Comparison of ENCODE assay signal across 8 mouse cellular contexts in genomic region chr3:96328730-96329387, GRCm38 (mm10). TPM values are rescaled to one million over a fixed set of nuclear protein-coding genes. Genes with fewer than 3 reads are reported as not detected.
DNase-seq lines count a peak whose midpoint lies in the region; ATAC-seq lines count a peak whose summit lies in the region.

No protein-coding gene starts in this region.

- no peak for ATAC-seq in forebrain, embryonic 12.5 days (ENCODE audit: low FRiP score)
- ATAC-seq in forebrain, embryonic 16.5 days, result no peak
- no peak for ATAC-seq in midbrain, embryonic 11.5 days (ENCODE audit: low FRiP score)
- ATAC-seq in midbrain, embryonic 15.5 days (replicated peaks), result no peak
- no peak for ATAC-seq in intestine, embryonic 15.5 days
- ATAC-seq in stomach, embryonic 15.5 days (ENCODE audit: insufficient read depth, low FRiP score, low read depth), result no peak

- H3K27ac ChIP-seq in forebrain, embryonic 12.5 days, result no peak overlapping the region
- no peak overlapping the region for H3K27ac ChIP-seq in forebrain, embryonic 16.5 days (ENCODE audit: low read length)
- no peak overlapping the region for H3K27ac ChIP-seq in midbrain, embryonic 11.5 days (ENCODE audit: low read depth, low read length)
- no peak overlapping the region for H3K27ac ChIP-seq in midbrain, embryonic 15.5 days
- no peak overlapping the region for H3K27ac ChIP-seq in intestine, embryonic 15.5 days
- H3K27ac ChIP-seq in stomach, embryonic 15.5 days, result no peak overlapping the region

- peaks cover 87% of the 10 kb centered on the region for H3K27me3 ChIP-seq in forebrain, embryonic 12.5 days
- peaks cover 73% of the 10 kb centered on the region for H3K27me3 ChIP-seq in forebrain, embryonic 16.5 days (replicated peaks; ENCODE audit: control insufficient read depth, insufficient read depth, low read length)
- H3K27me3 ChIP-seq in midbrain, embryonic 11.5 days (ENCODE audit: control insufficient read depth, insufficient read depth, low read length), result peaks cover 46% of the 10 kb centered on the region
- peaks cover 85% of the 10 kb centered on the region for H3K27me3 ChIP-seq in midbrain, embryonic 15.5 days (replicated peaks)
- H3K27me3 ChIP-seq in intestine, embryonic 15.5 days (replicated peaks), result peaks cover 58% of the 10 kb centered on the region
- peaks cover 64% of the 10 kb centered on the region for H3K27me3 ChIP-seq in stomach, embryonic 15.5 days (replicated peaks)

- no peaks in the 10 kb centered on the region for H3K36me3 ChIP-seq in forebrain, embryonic 12.5 days (replicated peaks)
- H3K36me3 ChIP-seq in forebrain, embryonic 16.5 days (ENCODE audit: control insufficient read depth, insufficient read depth), result no peaks in the 10 kb centered on the region
- H3K36me3 ChIP-seq in midbrain, embryonic 11.5 days (ENCODE audit: control insufficient read depth, insufficient read depth, low read length), result no peaks in the 10 kb centered on the region
- no peaks in the 10 kb centered on the region for H3K36me3 ChIP-seq in midbrain, embryonic 15.5 days (replicated peaks)
- H3K36me3 ChIP-seq in intestine, embryonic 15.5 days, result no peaks in the 10 kb centered on the region
- no peaks in the 10 kb centered on the region for H3K36me3 ChIP-seq in stomach, embryonic 15.5 days

- peak; percentile 91 for DNase-seq in midbrain, embryonic 11.5 days (ENCODE audit: low spot score, missing footprints)
- DNase-seq in T-cell, adult 2 months (ENCODE audit: low spot score), result no peak
- no peak for DNase-seq in adrenal gland, adult (ENCODE audit: inconsistent age in 2 of 2, low spot score in 1 of 2)

- H3K4me2 ChIP-seq in forebrain, embryonic 12.5 days, result peak overlapping the region; percentile 67
- no peak overlapping the region for H3K4me2 ChIP-seq in forebrain, embryonic 16.5 days (ENCODE audit: low read length)
- peak overlapping the region; percentile 57; the same call in 1 of the 2 replicates for H3K4me2 ChIP-seq in midbrain, embryonic 11.5 days
- no peak overlapping the region for H3K4me2 ChIP-seq in midbrain, embryonic 15.5 days
- peak overlapping the region; percentile 60 for H3K4me2 ChIP-seq in intestine, embryonic 15.5 days (replicated peaks)
- peak overlapping the region; percentile 59; the same call in 1 of the 2 replicates for H3K4me2 ChIP-seq in stomach, embryonic 15.5 days

- H3K4me1 ChIP-seq in forebrain, embryonic 12.5 days, result peaks cover 9% of the 10 kb centered on the region
- peaks cover 4% of the 10 kb centered on the region; the same call in 1 of the 2 replicates for H3K4me1 ChIP-seq in forebrain, embryonic 16.5 days (replicated peaks; ENCODE audit: control insufficient read depth, insufficient read depth, low read length)
- H3K4me1 ChIP-seq in midbrain, embryonic 11.5 days (ENCODE audit: control insufficient read depth, insufficient read depth, low read length), result peaks cover 9% of the 10 kb centered on the region
- 0 out of 2 replicates have a peak, but pooled peaks cover 2% of the 10 kb centered on the region for H3K4me1 ChIP-seq in midbrain, embryonic 15.5 days
- H3K4me1 ChIP-seq in intestine, embryonic 15.5 days (replicated peaks), result no peaks in the 10 kb centered on the region; the same call in 1 of the 2 replicates
- 0 out of 2 replicates have a peak, but pooled peaks cover 2% of the 10 kb centered on the region for H3K4me1 ChIP-seq in stomach, embryonic 15.5 days

- 17% methylated on average over 15 of the region's 15 CpGs for WGBS in forebrain, embryonic 12.5 days
- WGBS in forebrain, embryonic 16.5 days, result 16% methylated on average over 15 of the region's 15 CpGs
- 14% methylated on average over 15 of the region's 15 CpGs for WGBS in midbrain, embryonic 11.5 days
- WGBS in midbrain, embryonic 15.5 days, result 17% methylated on average over 15 of the region's 15 CpGs
- 14% methylated on average over 15 of the region's 15 CpGs for WGBS in intestine, embryonic 15.5 days
- 17% methylated on average over 15 of the region's 15 CpGs for WGBS in stomach, embryonic 15.5 days

- H3K9me3 ChIP-seq in forebrain, embryonic 12.5 days, result no peaks in the 10 kb centered on the region
- no peaks in the 10 kb centered on the region for H3K9me3 ChIP-seq in forebrain, embryonic 16.5 days (ENCODE audit: control insufficient read depth, low read length)
- no peaks in the 10 kb centered on the region for H3K9me3 ChIP-seq in midbrain, embryonic 11.5 days (ENCODE audit: control insufficient read depth, low read length)
- H3K9me3 ChIP-seq in midbrain, embryonic 15.5 days, result no peaks in the 10 kb centered on the region
- no peaks in the 10 kb centered on the region for H3K9me3 ChIP-seq in intestine, embryonic 15.5 days
- no peaks in the 10 kb centered on the region for H3K9me3 ChIP-seq in stomach, embryonic 15.5 days

- H3K9ac ChIP-seq in forebrain, embryonic 12.5 days, result no peak overlapping the region
- H3K9ac ChIP-seq in forebrain, embryonic 16.5 days (replicated peaks; ENCODE audit: low read depth, low read length), result no peak overlapping the region
- no peak overlapping the region for H3K9ac ChIP-seq in midbrain, embryonic 11.5 days (ENCODE audit: low read length)
- no peak overlapping the region for H3K9ac ChIP-seq in midbrain, embryonic 15.5 days
- H3K9ac ChIP-seq in intestine, embryonic 15.5 days, result no peak overlapping the region
- no peak overlapping the region for H3K9ac ChIP-seq in stomach, embryonic 15.5 days

- no peak overlapping the region; the same call in 1 of the 2 replicates for H3K4me3 ChIP-seq in forebrain, embryonic 12.5 days (replicated peaks)
- H3K4me3 ChIP-seq in forebrain, embryonic 16.5 days (replicated peaks; ENCODE audit: low read length), result no peak overlapping the region
- no peak overlapping the region for H3K4me3 ChIP-seq in midbrain, embryonic 11.5 days (ENCODE audit: low read depth, low read length)
- no peak overlapping the region for H3K4me3 ChIP-seq in midbrain, embryonic 15.5 days
- no peak overlapping the region; the same call in 1 of the 2 replicates for H3K4me3 ChIP-seq in intestine, embryonic 15.5 days (replicated peaks)
- H3K4me3 ChIP-seq in stomach, embryonic 15.5 days (replicated peaks), result peak overlapping the region; percentile 40; the same call in 1 of the 2 replicates

RNA-seq across cellular contexts. Expression of gene Fcgr1, which starts 35.1 kb away (rescaled TPM):
- polyA plus RNA-seq in forebrain, embryonic 12.5 days (2016; fragmentation: Nextera tagmentation; extraction: Ambion mirVana), result 0.54 and 0.56 TPM in 2 replicates
- 0.92 and 0.99 TPM in 2 replicates for polyA plus RNA-seq in forebrain, embryonic 16.5 days (2015; fragmentation: Nextera tagmentation; extraction: Ambion mirVana)
- polyA plus RNA-seq in midbrain, embryonic 11.5 days (2014; fragmentation: Nextera tagmentation; extraction: Ambion mirVana), result 1.7 and 2.1 TPM in 2 replicates
- polyA plus RNA-seq in midbrain, embryonic 15.5 days (2015; fragmentation: Nextera tagmentation; extraction: Ambion mirVana), result 1.0 and 1.7 TPM in 2 replicates
- 2.3 and 3.0 TPM in 2 replicates for polyA plus RNA-seq in intestine, embryonic 15.5 days (2015; fragmentation: Nextera tagmentation; extraction: Ambion mirVana)
- polyA plus RNA-seq in stomach, embryonic 15.5 days (2015; fragmentation: Nextera tagmentation; extraction: Ambion mirVana), result 3.8 and 4.4 TPM in 2 replicates

RNA-seq across cellular contexts. Expression of gene Hist2h2bb, which starts 59.3 kb away (rescaled TPM):
- polyA plus RNA-seq in forebrain, embryonic 12.5 days (2016; fragmentation: Nextera tagmentation; extraction: Ambion mirVana), result 22.9 and 28.6 TPM in 2 replicates
- polyA plus RNA-seq in forebrain, embryonic 16.5 days (2015; fragmentation: Nextera tagmentation; extraction: Ambion mirVana), result 3.2 and 4.6 TPM in 2 replicates
- 18.3 and 26.8 TPM in 2 replicates for polyA plus RNA-seq in midbrain, embryonic 11.5 days (2014; fragmentation: Nextera tagmentation; extraction: Ambion mirVana)
- polyA plus RNA-seq in midbrain, embryonic 15.5 days (2015; fragmentation: Nextera tagmentation; extraction: Ambion mirVana), result 1.9 and 2.6 TPM in 2 replicates
- 6.5 and 9.2 TPM in 2 replicates for polyA plus RNA-seq in intestine, embryonic 15.5 days (2015; fragmentation: Nextera tagmentation; extraction: Ambion mirVana)
- polyA plus RNA-seq in stomach, embryonic 15.5 days (2015; fragmentation: Nextera tagmentation; extraction: Ambion mirVana), result 8.2 and 11.2 TPM in 2 replicates

Comparison
In these comparisons a context has a peak if more than half of its experiments do, and no peak if none do; other contexts are left out.
1. H3K4me2 ChIP-seq: peak in forebrain, embryonic 12.5 days (single experiment), midbrain, embryonic 11.5 days (single experiment), intestine, embryonic 15.5 days (single experiment) and stomach, embryonic 15.5 days (single experiment); none in forebrain, embryonic 16.5 days (single experiment) and midbrain, embryonic 15.5 days (single experiment).